Mouse (Mus musculus) neural tube, embryonic 11.5 days (tissue): Measurements from ENCODE around the gene Ehd2. TPM values are rescaled to one million over a fixed set of nuclear protein-coding genes. Genes with fewer than 3 reads are reported as not detected.

Source experiments
- ATAC-seq: fragments of 200-750 bp; cut with Nextera tagmentation; 2 replicates; pipeline ENCODE4 v1.8.0; 2017; ENCODE audit warnings: moderate number of reproducible peaks, mild to moderate bottlenecking, moderate TSS enrichment, moderate library complexity; ENCODE audit not compliant: insufficient read depth, low FRiP score, low TSS enrichment
- DNase-seq: peaks from one replicate; pipeline ENCODE4 v3.0.0-alpha.2; 2015; ENCODE audit warnings: low spot score
- H3K27ac ChIP-seq: fragments of 300-500 bp; sonication (generic); 2 replicates; pipeline ENCODE4 v1.5.1; 2014; ENCODE audit warnings: low read depth, mild to moderate bottlenecking, low read length
- H3K27me3 ChIP-seq: fragments of 300-500 bp; sonication (generic); 2 replicates; pipeline ENCODE4 v1.6.1; 2014; ENCODE audit warnings: mild to moderate bottlenecking, low read length, mixed read lengths; ENCODE audit not compliant: control insufficient read depth, insufficient read depth
- H3K36me3 ChIP-seq: fragments of 300-500 bp; sonication (generic); 2 replicates; pipeline ENCODE4 v1.6.1; 2014; ENCODE audit warnings: mild to moderate bottlenecking, low read length, moderate library complexity, mixed read lengths; ENCODE audit not compliant: control insufficient read depth, insufficient read depth
- H3K4me1 ChIP-seq: fragments of 300-500 bp; sonication (generic); 2 replicates; pipeline ENCODE4 v1.6.1; 2014; ENCODE audit warnings: low read length, mixed read lengths; ENCODE audit not compliant: control insufficient read depth, insufficient read depth
- H3K4me2 ChIP-seq: fragments of 300-500 bp; sonication (generic); 2 replicates; pipeline ENCODE4 v1.6.1; 2014; ENCODE audit warnings: low read depth, mild to moderate bottlenecking, moderate library complexity
- H3K4me3 ChIP-seq: fragments of 300-500 bp; sonication (generic); 2 replicates; pipeline ENCODE4 v1.5.1; 2014; ENCODE audit warnings: low read depth, low read length
- H3K9ac ChIP-seq: fragments of 300-500 bp; sonication (generic); 2 replicates; pipeline ENCODE4 v1.6.1; 2014; ENCODE audit warnings: mild to moderate bottlenecking, low read length
- H3K9me3 ChIP-seq: fragments of 300-500 bp; sonication (generic); 2 replicates; pipeline ENCODE4 v1.6.1; 2016; ENCODE audit warnings: low read length; ENCODE audit not compliant: control insufficient read depth
- WGBS: fragments of 180-500 bp; shearing (Covaris S2); extraction: QIAGEN DNeasy Blood & Tissue Kit; methylation state at CpG from one replicate; pipeline ENCODE4 v1.1.7; 2014; 5-methylcytosine and 5-hydroxymethylcytosine counted together
- polyA plus RNA-seq: library from polyadenylated mRNA; unstranded; fragments of >200 nt; fragmentation: Nextera tagmentation; extraction: Ambion mirVana; gene quantifications from 2 replicates; pipeline ENCODE4 v1.2.1, GENCODE M21; 2014

The Ehd2 gene
- polyA plus RNA-seq, 1 experiment from 2014 or later, result 11.3 TPM

DNA sequence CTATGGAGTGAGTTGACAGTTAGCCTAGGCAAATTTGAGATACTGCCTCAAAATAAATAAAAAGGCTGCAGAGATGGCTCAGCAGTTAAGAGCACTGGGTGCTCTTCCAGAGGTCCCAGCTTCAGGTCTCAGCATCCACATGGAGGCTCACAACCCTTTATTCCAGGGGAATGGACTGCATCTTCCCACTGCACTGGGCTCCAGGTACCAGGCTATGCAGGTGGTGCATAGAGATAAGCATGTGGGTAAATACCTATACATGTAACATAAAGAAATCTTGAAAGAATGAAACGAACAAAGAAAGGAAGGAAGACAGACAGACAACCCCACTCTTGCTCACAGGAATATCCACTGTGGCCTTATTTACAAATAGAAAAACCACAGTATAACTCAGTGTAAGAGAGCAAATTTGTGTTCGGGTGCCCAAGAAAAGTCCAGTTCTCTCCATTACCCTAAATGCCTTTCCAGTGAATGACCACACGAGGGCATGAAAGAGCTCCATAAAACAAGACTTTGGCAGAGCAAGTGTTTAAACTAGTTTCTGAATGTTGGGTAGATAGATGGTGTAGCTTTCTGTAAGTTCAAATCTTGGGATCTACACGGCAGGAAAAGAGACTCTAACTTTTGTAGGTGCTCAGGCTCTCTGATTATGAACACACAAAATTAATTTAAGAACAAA is 15.5 kb upstream of the Ehd2 start:
- no peak overlapping the region for H3K4me2 ChIP-seq
- 53% methylated on average over 4 of the region's 4 CpGs for WGBS

DNA sequence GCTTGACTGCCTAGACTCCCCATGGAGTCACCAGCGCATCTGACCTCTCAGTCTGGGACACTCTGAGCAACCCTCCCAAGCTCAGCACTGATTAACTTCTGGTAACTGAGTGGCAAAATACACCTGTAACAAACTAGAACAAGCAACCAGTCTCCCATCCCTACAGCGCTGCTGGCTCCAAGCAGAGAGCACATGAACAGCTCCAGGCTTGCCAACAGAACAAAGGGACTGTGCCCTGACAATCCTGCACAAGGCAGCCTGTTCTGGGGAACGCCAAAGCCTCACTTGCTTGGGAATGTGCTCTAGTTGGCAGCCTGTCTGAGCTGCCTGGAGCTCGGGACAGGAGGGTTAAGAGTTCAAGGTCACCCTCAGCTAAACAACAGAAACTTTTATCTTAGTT is 14.2 kb upstream of the Ehd2 start:
- no peaks in the 10 kb centered on the region for H3K4me1 ChIP-seq
- H3K4me2 ChIP-seq, result no peak overlapping the region
- H3K36me3 ChIP-seq, result peaks cover 13% of the 10 kb centered on the region
- WGBS, result 85% methylated on average over 4 of the region's 4 CpGs
- H3K27me3 ChIP-seq, result no peaks in the 10 kb centered on the region
- H3K4me3 ChIP-seq, result no peak overlapping the region
- no peaks in the 10 kb centered on the region for H3K9me3 ChIP-seq
- H3K9ac ChIP-seq, result no peak overlapping the region
- DNase-seq (no peak), ATAC-seq (no peak)
- no peak overlapping the region for H3K27ac ChIP-seq

More for the DNA sequence above, 15.5 kb upstream of the Ehd2 start:
- no peaks in the 10 kb centered on the region for H3K9me3 ChIP-seq
- H3K4me1 ChIP-seq, result no peaks in the 10 kb centered on the region
- no peak overlapping the region for H3K4me3 ChIP-seq
- H3K36me3 ChIP-seq, result peaks cover 25% of the 10 kb centered on the region
- DNase-seq (no peak), ATAC-seq (no peak)
- no peak overlapping the region for H3K9ac ChIP-seq
- H3K27ac ChIP-seq, result no peak overlapping the region
- no peaks in the 10 kb centered on the region for H3K27me3 ChIP-seq

DNA sequence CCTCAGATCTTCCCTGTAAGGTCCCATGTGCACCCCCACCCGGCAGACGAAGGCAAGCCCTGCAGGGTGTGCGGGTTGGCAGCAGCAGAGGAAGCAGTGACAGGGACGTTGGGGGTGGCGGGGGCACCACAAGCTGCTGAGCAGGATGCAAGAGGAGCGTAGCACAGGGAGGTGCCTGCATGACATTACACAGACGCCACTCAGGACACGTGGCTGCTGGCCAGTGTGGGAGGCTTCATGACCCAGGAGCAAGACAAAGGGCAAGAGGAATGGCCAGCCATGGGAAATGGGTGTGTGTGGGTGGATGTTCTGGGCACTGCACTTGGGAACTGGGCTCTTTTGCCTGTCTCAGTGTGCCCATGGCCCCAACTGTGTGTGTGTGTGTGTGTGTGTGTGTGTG is 12.9 kb upstream of the Ehd2 start:
- H3K36me3 ChIP-seq, result peaks cover 17% of the 10 kb centered on the region

DNA sequence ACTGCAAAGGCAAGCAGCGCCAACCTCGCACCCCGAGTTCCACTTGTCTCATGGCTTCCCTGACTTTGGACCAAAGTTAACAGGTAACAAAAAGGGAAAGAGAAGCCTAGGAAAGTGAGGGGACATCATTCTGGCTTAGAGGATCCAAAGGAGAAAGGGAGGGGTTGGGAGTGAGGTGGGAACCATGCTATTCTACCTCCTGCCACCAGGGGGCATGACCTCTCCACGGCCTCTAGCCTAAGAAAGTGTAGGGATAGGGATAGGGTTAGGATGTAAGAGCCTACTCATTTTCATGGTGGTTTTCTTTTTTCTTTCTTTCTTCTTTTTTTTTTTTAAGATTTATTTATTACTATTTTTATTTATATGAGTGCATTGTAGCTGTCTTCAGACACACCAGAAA is 8.5 kb upstream of the Ehd2 start:
- 83% methylated on average over 4 of the region's 4 CpGs for WGBS

More for the DNA sequence above, 12.9 kb upstream of the Ehd2 start:
- Histone ChIP-seq H3K9ac (no peak overlapping the region), H3K4me3 (no peak overlapping the region), H3K4me2 (no peak overlapping the region), H3K4me1 (no peaks in the 10 kb centered on the region), H3K9me3 (no peaks in the 10 kb centered on the region), H3K27me3 (no peaks in the 10 kb centered on the region), H3K27ac (no peak overlapping the region)
- ATAC-seq (no peak), DNase-seq (no peak)
- WGBS, result 87% methylated on average over 8 of the region's 8 CpGs

DNA sequence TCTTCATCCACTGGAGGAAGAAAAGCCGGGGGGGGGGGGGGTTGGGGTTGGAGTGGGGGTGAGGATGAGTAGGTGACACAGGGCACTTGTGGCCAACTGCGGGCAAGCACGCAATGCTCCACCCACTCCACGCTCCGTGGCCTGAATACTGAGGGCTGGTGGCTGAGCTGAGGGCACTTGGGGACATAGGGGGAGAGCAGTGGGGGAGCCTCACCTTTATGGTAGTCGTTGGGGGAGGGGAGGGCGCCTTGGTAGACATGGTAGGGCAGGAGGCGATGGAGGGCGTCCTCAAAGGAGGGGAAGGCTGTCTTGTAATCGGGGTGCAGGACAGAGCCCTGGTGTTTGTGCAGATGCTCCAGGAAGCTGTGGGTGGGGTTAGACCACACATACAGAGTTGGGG is 8.1 kb upstream of the Ehd2 start:
- H3K9ac ChIP-seq, result no peak overlapping the region
- H3K27ac ChIP-seq, result no peak overlapping the region
- H3K9me3 ChIP-seq, result no peaks in the 10 kb centered on the region
- H3K4me1 ChIP-seq, result no peaks in the 10 kb centered on the region
- H3K4me3 ChIP-seq, result no peak overlapping the region
- no peak for DNase-seq
- H3K4me2 ChIP-seq, result no peak overlapping the region
- WGBS, result 94% methylated on average over 10 of the region's 10 CpGs
- no peak for ATAC-seq
- H3K27me3 ChIP-seq, result no peaks in the 10 kb centered on the region
- H3K36me3 ChIP-seq, result peaks cover 29% of the 10 kb centered on the region

More for the DNA sequence above, 8.5 kb upstream of the Ehd2 start:
- peaks cover 31% of the 10 kb centered on the region for H3K36me3 ChIP-seq
- H3K4me1 ChIP-seq, result no peaks in the 10 kb centered on the region
- no peak for ATAC-seq
- no peak overlapping the region for H3K4me3 ChIP-seq
- DNase-seq, result peak; percentile 33
- no peaks in the 10 kb centered on the region for H3K27me3 ChIP-seq
- H3K4me2 ChIP-seq, result no peak overlapping the region
- H3K27ac ChIP-seq, result no peak overlapping the region
- no peaks in the 10 kb centered on the region for H3K9me3 ChIP-seq
- no peak overlapping the region for H3K9ac ChIP-seq

DNA sequence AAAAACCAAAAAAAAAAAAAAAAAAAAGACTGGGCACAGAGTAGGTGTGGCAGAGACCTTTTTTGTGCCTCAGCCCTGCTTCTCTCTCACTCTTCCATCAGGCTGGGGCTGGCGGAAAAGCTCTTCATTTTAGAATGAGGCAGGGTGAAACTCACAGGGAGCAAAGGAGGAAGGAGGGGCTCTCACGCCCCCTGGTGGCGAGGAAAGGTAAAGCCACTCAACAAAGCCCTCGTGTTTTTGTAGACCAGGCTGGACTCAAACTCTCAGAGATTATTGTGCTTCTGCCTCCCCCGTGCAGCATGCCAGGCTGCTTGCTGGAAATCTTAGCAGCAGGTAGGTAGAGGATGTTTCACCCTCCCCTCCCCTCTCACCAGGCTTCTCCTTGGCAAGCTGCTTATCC is 7.3 kb upstream of the Ehd2 start:
- Histone ChIP-seq H3K4me1 (no peaks in the 10 kb centered on the region), H3K36me3 (peaks cover 29% of the 10 kb centered on the region), H3K27me3 (no peaks in the 10 kb centered on the region), H3K9me3 (no peaks in the 10 kb centered on the region), H3K27ac (no peak overlapping the region), H3K4me2 (no peak overlapping the region), H3K4me3 (no peak overlapping the region), H3K9ac (no peak overlapping the region)
- ATAC-seq (no peak), DNase-seq (peak; percentile 57)
- 60% methylated on average over 5 of the region's 5 CpGs for WGBS

DNA sequence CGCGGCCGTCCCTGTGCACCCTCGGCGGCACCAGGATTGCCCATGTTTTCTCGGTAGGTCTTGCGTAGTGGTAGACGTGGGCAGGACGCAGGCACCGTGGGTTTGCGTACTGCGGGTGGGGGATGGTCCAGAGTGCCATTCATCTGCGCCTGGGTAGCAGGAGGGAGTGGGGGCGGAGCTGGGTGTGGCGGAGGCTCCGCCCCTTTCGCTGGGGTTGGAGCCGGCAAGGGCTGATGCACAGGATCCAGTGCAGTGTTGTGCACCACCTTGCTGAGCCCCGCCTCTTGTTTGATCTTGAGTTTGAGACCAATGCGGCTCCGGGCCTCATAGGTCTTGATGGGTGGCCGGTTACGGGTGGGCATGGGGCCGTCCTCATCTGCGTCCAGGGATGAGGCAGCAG is 4.9 kb upstream of the Ehd2 start:
- no peaks in the 10 kb centered on the region for H3K9me3 ChIP-seq
- H3K27ac ChIP-seq, result no peak overlapping the region
- 60% methylated on average over 25 of the region's 25 CpGs for whole genome bisulfite sequencing
- no peak; the same call in 1 of the 2 replicates for ATAC-seq
- H3K4me2 ChIP-seq, result no peak overlapping the region
- H3K4me3 ChIP-seq, result no peak overlapping the region
- H3K27me3 ChIP-seq, result no peaks in the 10 kb centered on the region
- no peak for DNase-seq
- H3K4me1 ChIP-seq, result no peaks in the 10 kb centered on the region
- peaks cover 20% of the 10 kb centered on the region for H3K36me3 ChIP-seq
- no peak overlapping the region for H3K9ac ChIP-seq

DNA sequence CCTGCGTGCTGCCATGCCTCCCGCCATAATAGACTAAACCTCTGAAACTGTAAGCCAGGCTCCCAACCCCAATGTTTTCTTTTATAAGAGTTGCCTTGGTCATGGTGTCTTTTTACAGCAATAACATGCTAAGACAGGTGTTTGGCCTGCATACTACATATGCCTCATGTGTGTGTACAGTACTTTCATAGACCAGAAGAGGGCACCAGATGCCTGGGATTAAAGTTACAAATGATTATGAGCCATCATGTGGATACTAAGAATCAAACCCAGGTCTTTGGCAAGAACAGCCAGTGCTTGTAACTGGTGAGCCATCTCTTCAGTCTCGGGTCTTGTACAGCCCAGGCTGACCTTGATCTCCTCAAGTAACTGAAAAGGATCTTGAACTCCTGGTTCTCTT is 2.3 kb upstream of the Ehd2 start:
- Histone ChIP-seq H3K4me2 (no peak overlapping the region), H3K27ac (no peak overlapping the region), H3K4me1 (no peaks in the 10 kb centered on the region), H3K36me3 (peaks cover 11% of the 10 kb centered on the region), H3K27me3 (no peaks in the 10 kb centered on the region), H3K9me3 (no peaks in the 10 kb centered on the region), H3K4me3 (no peak overlapping the region), H3K9ac (no peak overlapping the region)
- 81% methylated on average over 3 of the region's 3 CpGs for WGBS
- ATAC-seq (no peak), DNase-seq (no peak)

DNA sequence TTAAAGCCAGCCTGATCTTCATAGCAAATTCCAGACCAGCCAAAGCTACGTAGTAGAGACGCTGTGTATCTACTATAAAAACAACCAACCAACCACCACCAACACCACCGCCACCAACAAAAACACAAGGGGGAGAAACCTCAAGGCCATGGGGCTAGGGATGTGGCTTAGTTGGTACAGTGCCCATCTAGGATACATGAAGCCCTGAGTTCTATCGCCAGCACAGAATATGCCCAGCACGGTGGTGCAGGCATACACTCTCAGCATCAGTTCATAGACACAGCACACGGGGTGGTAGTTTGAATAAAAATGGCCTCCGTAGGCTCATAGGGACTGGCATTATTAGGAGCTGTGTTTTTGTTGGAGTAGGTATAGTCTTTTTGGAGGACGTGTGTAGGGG is 955 bp upstream of the Ehd2 start:
- Histone ChIP-seq H3K4me1 (no peaks in the 10 kb centered on the region), H3K27ac (no peak overlapping the region), H3K4me2 (no peak overlapping the region), H3K4me3 (no peak overlapping the region), H3K36me3 (peaks cover 6% of the 10 kb centered on the region), H3K9me3 (no peaks in the 10 kb centered on the region), H3K27me3 (no peaks in the 10 kb centered on the region), H3K9ac (no peak overlapping the region)
- WGBS, result 85% methylated on average over 8 of the region's 8 CpGs
- no peak for ATAC-seq
- no peak for DNase-seq
